Mouse (Mus musculus) neural tube, embryonic 15.5 days (tissue): ENCODE results near the gene Ercc6l2. TPM values are rescaled to one million over a fixed set of nuclear protein-coding genes. Genes with fewer than 3 reads are reported as not detected.

Experiments
- ATAC-seq: fragments of 200-750 bp; cut with Nextera tagmentation; 2 replicates; pipeline ENCODE4 v1.8.0; 2017; ENCODE audit warnings: mild to moderate bottlenecking, moderate TSS enrichment, moderate library complexity; ENCODE audit not compliant: low FRiP score
- H3K27ac ChIP-seq: fragments of 300-500 bp; sonication (generic); replicated peaks from 2 replicates; pipeline ENCODE4 v1.5.1; 2015; ENCODE audit warnings: mild to moderate bottlenecking, inconsistent platforms
- H3K27me3 ChIP-seq: fragments of 300-500 bp; sonication (generic); replicated peaks from 2 replicates; pipeline ENCODE4 v1.6.1; 2015; ENCODE audit warnings: inconsistent platforms
- H3K36me3 ChIP-seq: fragments of 300-500 bp; sonication (generic); 2 replicates; pipeline ENCODE4 v1.6.1; 2015; ENCODE audit warnings: inconsistent platforms
- H3K4me1 ChIP-seq: fragments of 300-500 bp; sonication (generic); 2 replicates; pipeline ENCODE4 v1.6.1; 2015; ENCODE audit warnings: inconsistent platforms
- H3K4me2 ChIP-seq: fragments of 300-500 bp; sonication (generic); 2 replicates; pipeline ENCODE4 v1.6.1; 2015; ENCODE audit warnings: inconsistent platforms, mild to moderate bottlenecking, moderate library complexity
- H3K4me3 ChIP-seq: fragments of 300-500 bp; sonication (generic); replicated peaks from 2 replicates; pipeline ENCODE4 v1.5.1; 2015; ENCODE audit warnings: mild to moderate bottlenecking, inconsistent platforms
- H3K9ac ChIP-seq: fragments of 300-500 bp; sonication (generic); replicated peaks from 2 replicates; pipeline ENCODE4 v1.6.1; 2015; ENCODE audit warnings: mild to moderate bottlenecking, inconsistent platforms
- H3K9me3 ChIP-seq: fragments of 300-500 bp; sonication (generic); replicated peaks from 2 replicates; pipeline ENCODE4 v1.6.1; 2016; ENCODE audit warnings: inconsistent platforms
- WGBS: fragments of 180-500 bp; shearing (Covaris S2); methylation state at CpG from one replicate; pipeline ENCODE4 v1.1.7; 2015; ENCODE audit warnings: mixed read lengths; 5-methylcytosine and 5-hydroxymethylcytosine counted together
- polyA plus RNA-seq: library from polyadenylated mRNA; unstranded; fragments of >200 nt; fragmentation: Nextera tagmentation; extraction: Ambion mirVana; gene quantifications from 2 replicates; pipeline ENCODE4 v1.2.1, GENCODE M21; 2015

Gene Ercc6l2
- 14.2 and 14.7 TPM in 2 replicates for polyA plus RNA-seq

GRCm38 (mm10) chr13:63814746-63815681 lies at the start of gene Ercc6l2:
TSS of gene Ercc6l2 (plus strand) at chr13:63815240.
- WGBS, result under 1% methylated on average over 87 of the region's 87 CpGs
- Histone ChIP-seq H3K36me3 (no peaks in the 10 kb centered on the region), H3K4me2 (peak within 1 kb of the TSS; percentile 69), H3K9me3 (no peaks in the 10 kb centered on the region), H3K4me3 (peak within 1 kb of the TSS; percentile 59), H3K4me1 (peaks cover 17% of the 10 kb centered on the region), H3K27me3 (no peaks in the 10 kb centered on the region), H3K9ac (peak within 1 kb of the TSS; percentile 63), H3K27ac (peak within 1 kb of the TSS; percentile 96)
- peak; percentile 99 for ATAC-seq

- 80% methylated on average over 11 of the region's 11 CpGs for WGBS
- no peak for ATAC-seq
- Histone ChIP-seq H3K4me2 (no peak overlapping the region), H3K36me3 (no peaks in the 10 kb centered on the region), H3K9ac (no peak overlapping the region), H3K27me3 (no peaks in the 10 kb centered on the region), H3K4me3 (no peak overlapping the region), H3K27ac (no peak overlapping the region), H3K9me3 (no peaks in the 10 kb centered on the region), H3K4me1 (no peaks in the 10 kb centered on the region)
Measured at GRCm38 (mm10) chr13:63766065-63766464, 49.0 kb upstream of the Ercc6l2 start.

- Histone ChIP-seq H3K36me3 (no peaks in the 10 kb centered on the region), H3K27me3 (no peaks in the 10 kb centered on the region), H3K27ac (no peak overlapping the region), H3K4me3 (no peak overlapping the region), H3K4me2 (no peak overlapping the region), H3K4me1 (no peaks in the 10 kb centered on the region), H3K9ac (no peak overlapping the region), H3K9me3 (no peaks in the 10 kb centered on the region)
- no peak for ATAC-seq
- WGBS, result 92% methylated on average over 3 of the region's 3 CpGs
Measured at GRCm38 (mm10) chr13:63771009-63771408, 44.0 kb upstream of the Ercc6l2 start.

- no peaks in the 10 kb centered on the region for H3K27me3 ChIP-seq
- H3K9me3 ChIP-seq, result no peaks in the 10 kb centered on the region
- no peak overlapping the region for H3K4me2 ChIP-seq
- ATAC-seq, result no peak
- no peak overlapping the region for H3K27ac ChIP-seq
- H3K4me3 ChIP-seq, result no peak overlapping the region
- no peaks in the 10 kb centered on the region for H3K36me3 ChIP-seq
- no peak overlapping the region for H3K9ac ChIP-seq
- 74% methylated on average over 4 of the region's 4 CpGs for WGBS
- no peaks in the 10 kb centered on the region for H3K4me1 ChIP-seq
Measured at GRCm38 (mm10) chr13:63778925-63779324, 36.1 kb upstream of the Ercc6l2 start.

GRCm38 (mm10) chr13:63779376-63780291 lies 35.4 kb upstream of the Ercc6l2 start:
- Histone ChIP-seq H3K36me3 (no peaks in the 10 kb centered on the region), H3K9me3 (no peaks in the 10 kb centered on the region), H3K27me3 (no peaks in the 10 kb centered on the region), H3K4me1 (no peaks in the 10 kb centered on the region), H3K4me3 (no peak overlapping the region), H3K27ac (0 out of 2 replicates have a peak overlapping the region, but pooled peaks have one; percentile 14), H3K4me2 (no peak overlapping the region), H3K9ac (no peak overlapping the region)
- 39% methylated on average over 2 of the region's 2 CpGs for WGBS
- ATAC-seq, result peak; percentile 45; the same call in 1 of the 2 replicates

- Histone ChIP-seq H3K9ac (no peak overlapping the region), H3K27me3 (no peaks in the 10 kb centered on the region), H3K4me1 (no peaks in the 10 kb centered on the region), H3K4me2 (no peak overlapping the region), H3K27ac (no peak overlapping the region), H3K9me3 (no peaks in the 10 kb centered on the region), H3K36me3 (no peaks in the 10 kb centered on the region), H3K4me3 (no peak overlapping the region)
- no peak for ATAC-seq
- 99% methylated on average over 2 of the region's 2 CpGs for WGBS
Measured at GRCm38 (mm10) chr13:63792234-63792831, 22.7 kb upstream of the Ercc6l2 start.

- Histone ChIP-seq H3K4me1 (no peaks in the 10 kb centered on the region), H3K36me3 (no peaks in the 10 kb centered on the region), H3K4me3 (no peak overlapping the region), H3K27me3 (no peaks in the 10 kb centered on the region), H3K9ac (no peak overlapping the region), H3K9me3 (no peaks in the 10 kb centered on the region), H3K27ac (no peak overlapping the region), H3K4me2 (no peak overlapping the region)
- 85% methylated on average over 7 of the region's 7 CpGs for WGBS
- ATAC-seq, result no peak
Measured at GRCm38 (mm10) chr13:63793345-63794308, 21.4 kb upstream of the Ercc6l2 start.

GRCm38 (mm10) chr13:63798677-63799076 lies 16.4 kb upstream of the Ercc6l2 start:
- H3K27ac ChIP-seq, result no peak overlapping the region
- no peaks in the 10 kb centered on the region for H3K4me1 ChIP-seq
- WGBS, result 92% methylated on average over 3 of the region's 3 CpGs
- no peak overlapping the region for H3K9ac ChIP-seq
- ATAC-seq, result no peak
- no peaks in the 10 kb centered on the region for H3K9me3 ChIP-seq
- H3K36me3 ChIP-seq, result no peaks in the 10 kb centered on the region
- no peak overlapping the region for H3K4me3 ChIP-seq
- H3K4me2 ChIP-seq, result no peak overlapping the region
- no peaks in the 10 kb centered on the region for H3K27me3 ChIP-seq

GRCm38 (mm10) chr13:63799940-63800339 lies 15.1 kb upstream of the Ercc6l2 start:
- Histone ChIP-seq H3K27ac (no peak overlapping the region), H3K9me3 (no peaks in the 10 kb centered on the region), H3K4me1 (no peaks in the 10 kb centered on the region), H3K4me3 (no peak overlapping the region), H3K36me3 (no peaks in the 10 kb centered on the region), H3K27me3 (no peaks in the 10 kb centered on the region), H3K9ac (no peak overlapping the region), H3K4me2 (no peak overlapping the region)
- no peak for ATAC-seq
- 78% methylated on average over 1 of the region's 1 CpGs for WGBS

GRCm38 (mm10) chr13:63801289-63801688 lies 13.8 kb upstream of the Ercc6l2 start:
- no peaks in the 10 kb centered on the region for H3K4me1 ChIP-seq
- no peaks in the 10 kb centered on the region for H3K36me3 ChIP-seq
- H3K27ac ChIP-seq, result no peak overlapping the region
- no peak overlapping the region for H3K4me2 ChIP-seq
- H3K9ac ChIP-seq, result no peak overlapping the region
- no peaks in the 10 kb centered on the region for H3K9me3 ChIP-seq
- WGBS, result 93% methylated on average over 1 of the region's 1 CpGs
- no peak overlapping the region for H3K4me3 ChIP-seq
- ATAC-seq, result no peak
- no peaks in the 10 kb centered on the region for H3K27me3 ChIP-seq
